Mouse (Mus musculus): ENCODE results near the gene Tspan31.

Gene Tspan31

GRCm38 (mm10) chr10:127070190-127071121 is at the start of gene Tspan31:
Gene Tspan31 (minus strand): TSS chr10:127070264.
- peak; percentile 95 for DNase-seq (ENCODE audit: low read depth, low spot score)

GRCm38 (mm10) chr10:127119229-127119628 is 49.2 kb upstream of the Tspan31 start:
- DNase-seq (ENCODE audit: low read depth, low spot score), result no peak

GRCm38 (mm10) chr10:127118470-127118869 is 48.4 kb upstream of the Tspan31 start:
- no peak for DNase-seq (ENCODE audit: low read depth, low spot score)

GRCm38 (mm10) chr10:127115068-127115467 is 45.0 kb upstream of the Tspan31 start:
- DNase-seq (ENCODE audit: low read depth, low spot score), result no peak

GRCm38 (mm10) chr10:127114408-127114807 is 44.3 kb upstream of the Tspan31 start:
- DNase-seq (ENCODE audit: low read depth, low spot score), result no peak

- no peak for DNase-seq (ENCODE audit: low read depth, low spot score)
Measured at GRCm38 (mm10) chr10:127111001-127111887, 41.2 kb upstream of the Tspan31 start.

GRCm38 (mm10) chr10:127108262-127108583 is 38.2 kb upstream of the Tspan31 start:
- no peak for DNase-seq (ENCODE audit: low read depth, low spot score)

- DNase-seq (ENCODE audit: low read depth, low spot score), result no peak
Measured at GRCm38 (mm10) chr10:127107563-127108261, 37.6 kb upstream of the Tspan31 start.

GRCm38 (mm10) chr10:127103631-127104030 is 33.6 kb upstream of the Tspan31 start:
- DNase-seq (ENCODE audit: low read depth, low spot score), result no peak

GRCm38 (mm10) chr10:127101151-127101550 is 31.1 kb upstream of the Tspan31 start:
- no peak for DNase-seq (ENCODE audit: low read depth, low spot score)

GRCm38 (mm10) chr10:127100414-127100813 is 30.4 kb upstream of the Tspan31 start:
- DNase-seq (ENCODE audit: low read depth, low spot score), result no peak

GRCm38 (mm10) chr10:127099868-127100267 is 29.8 kb upstream of the Tspan31 start:
- no peak for DNase-seq (ENCODE audit: low read depth, low spot score)

GRCm38 (mm10) chr10:127099191-127099590 is 29.1 kb upstream of the Tspan31 start:
- no peak for DNase-seq (ENCODE audit: low read depth, low spot score)

- DNase-seq (ENCODE audit: low read depth, low spot score), result no peak
Measured at GRCm38 (mm10) chr10:127098514-127098913, 28.4 kb upstream of the Tspan31 start.

GRCm38 (mm10) chr10:127094382-127094802 is 24.3 kb upstream of the Tspan31 start:
- DNase-seq (ENCODE audit: low read depth, low spot score), result no peak

- DNase-seq (ENCODE audit: low read depth, low spot score), result no peak
Measured at GRCm38 (mm10) chr10:127092742-127093141, 22.7 kb upstream of the Tspan31 start.

- no peak for DNase-seq (ENCODE audit: low read depth, low spot score)
Measured at GRCm38 (mm10) chr10:127091507-127092396, 21.7 kb upstream of the Tspan31 start.

- DNase-seq (ENCODE audit: low read depth, low spot score), result no peak
Measured at GRCm38 (mm10) chr10:127090560-127091411, 20.7 kb upstream of the Tspan31 start.

GRCm38 (mm10) chr10:127085633-127086032 is 15.6 kb upstream of the Tspan31 start:
- DNase-seq (ENCODE audit: low read depth, low spot score), result no peak

GRCm38 (mm10) chr10:127085052-127085451 is 15.0 kb upstream of the Tspan31 start:
- no peak for DNase-seq (ENCODE audit: low read depth, low spot score)
